Mouse (Mus musculus): Measurements from ENCODE around the gene Prmt3.

Prmt3 gene

GRCm38 (mm10) chr7:49794304-49794703 lies 16.2 kb downstream of the Prmt3 start:
- DNase-seq (ENCODE audit: low read depth, low spot score), result no peak

GRCm38 (mm10) chr7:49797171-49797570 lies 19.0 kb downstream of the Prmt3 start:
- DNase-seq (ENCODE audit: low read depth, low spot score), result no peak

- DNase-seq (ENCODE audit: low read depth, low spot score), result no peak
Measured at GRCm38 (mm10) chr7:49803511-49803910, 25.4 kb downstream of the Prmt3 start.

- no peak for DNase-seq (ENCODE audit: low read depth, low spot score)
Measured at GRCm38 (mm10) chr7:49804638-49805165, 26.6 kb downstream of the Prmt3 start.

GRCm38 (mm10) chr7:49805618-49806017 lies 27.5 kb downstream of the Prmt3 start:
- no peak for DNase-seq (ENCODE audit: low read depth, low spot score)

- no peak for DNase-seq (ENCODE audit: low read depth, low spot score)
Measured at GRCm38 (mm10) chr7:49807093-49807682, 29.0 kb downstream of the Prmt3 start.

- DNase-seq (ENCODE audit: low read depth, low spot score), result no peak
Measured at GRCm38 (mm10) chr7:49807846-49808622, 29.9 kb downstream of the Prmt3 start.

- no peak for DNase-seq (ENCODE audit: low read depth, low spot score)
Measured at GRCm38 (mm10) chr7:49809100-49809499, 31.0 kb downstream of the Prmt3 start.

GRCm38 (mm10) chr7:49809562-49809961 lies 31.4 kb downstream of the Prmt3 start:
- no peak for DNase-seq (ENCODE audit: low read depth, low spot score)

GRCm38 (mm10) chr7:49811346-49811745 lies 33.2 kb downstream of the Prmt3 start:
- DNase-seq (ENCODE audit: low read depth, low spot score), result no peak

GRCm38 (mm10) chr7:49819393-49819792 lies 41.2 kb downstream of the Prmt3 start:
- DNase-seq (ENCODE audit: low read depth, low spot score), result no peak

- DNase-seq (ENCODE audit: low read depth, low spot score), result no peak
Measured at GRCm38 (mm10) chr7:49821370-49821769, 43.2 kb downstream of the Prmt3 start.

GRCm38 (mm10) chr7:49822028-49822427 lies 43.9 kb downstream of the Prmt3 start:
- DNase-seq (ENCODE audit: low read depth, low spot score), result no peak

- no peak for DNase-seq (ENCODE audit: low read depth, low spot score)
Measured at GRCm38 (mm10) chr7:49823595-49823994, 45.4 kb downstream of the Prmt3 start.

- no peak for DNase-seq (ENCODE audit: low read depth, low spot score)
Measured at GRCm38 (mm10) chr7:49824043-49824442, 45.9 kb downstream of the Prmt3 start.

GRCm38 (mm10) chr7:49824581-49824980 lies 46.4 kb downstream of the Prmt3 start:
- DNase-seq (ENCODE audit: low read depth, low spot score), result no peak

GRCm38 (mm10) chr7:49825492-49825891 lies 47.3 kb downstream of the Prmt3 start:
- DNase-seq (ENCODE audit: low read depth, low spot score), result no peak

- DNase-seq (ENCODE audit: low read depth, low spot score), result no peak
Measured at GRCm38 (mm10) chr7:49827920-49828319, 49.8 kb downstream of the Prmt3 start.

GRCm38 (mm10) chr7:49842366-49843282 lies 64.5 kb downstream of the Prmt3 start:
- DNase-seq (ENCODE audit: low read depth, low spot score), result no peak

GRCm38 (mm10) chr7:49843304-49843933 lies 65.3 kb downstream of the Prmt3 start:
- DNase-seq (ENCODE audit: low read depth, low spot score), result no peak

- DNase-seq (ENCODE audit: low read depth, low spot score), result no peak
Measured at GRCm38 (mm10) chr7:49847939-49848338, 69.8 kb downstream of the Prmt3 start.
